Mouse (Mus musculus) liver, embryonic 14.5 days (tissue): ENCODE results near the gene 4921524J17Rik. TPM values are rescaled to one million over a fixed set of nuclear protein-coding genes. Genes with fewer than 3 reads are reported as not detected.

Experiments
- ATAC-seq: fragments of 200-750 bp; cut with Nextera tagmentation; 2 replicates; pipeline ENCODE4 v1.8.0; 2017; ENCODE audit warnings: moderate number of reproducible peaks, mild to moderate bottlenecking, moderate library complexity; ENCODE audit not compliant: insufficient read depth
- DNase-seq, 3 experiments: peaks; one replicate each; pipeline ENCODE4 v3.0.0-alpha.2; 2012 to 2013; ENCODE audit warnings: low read depth in 3 of 3, low spot score in 3 of 3
- H3K27ac ChIP-seq: fragments of 300-500 bp; sonication (generic); 2 replicates; pipeline ENCODE4 v1.5.1; 2014; ENCODE audit warnings: moderate library complexity, mild to moderate bottlenecking, control low read depth, inconsistent platforms
- H3K27me3 ChIP-seq: fragments of 300-500 bp; sonication (generic); 2 replicates; pipeline ENCODE4 v1.6.1; 2014; ENCODE audit warnings: mild to moderate bottlenecking, low read length, moderate library complexity; ENCODE audit not compliant: control insufficient read depth, insufficient read depth
- H3K36me3 ChIP-seq: fragments of 300-500 bp; sonication (generic); replicated peaks from 2 replicates; pipeline ENCODE4 v1.6.1; 2014; ENCODE audit warnings: low read depth; ENCODE audit not compliant: control insufficient read depth, insufficient read depth
- H3K4me1 ChIP-seq, 2 experiments: fragments of 200-500 bp in 1 of 2; fragments of 300-500 bp in 1 of 2; sonication (generic) in 1 of 2; replicated peaks; 2 replicates each; pipeline ENCODE4 v1.6.1; 2012 to 2014; ENCODE audit warnings: antibody characterized with exemption in 1 of 2, inconsistent platforms in 1 of 2, low read length in 1 of 2; ENCODE audit not compliant: control insufficient read depth in 2 of 2, insufficient read depth in 2 of 2
- H3K4me2 ChIP-seq: fragments of 300-500 bp; sonication (generic); 2 replicates; pipeline ENCODE4 v1.6.1; 2014; ENCODE audit warnings: low read depth, mild to moderate bottlenecking, control low read depth, moderate library complexity
- H3K4me3 ChIP-seq, 2 experiments: fragments of 200-500 bp in 1 of 2; fragments of 300-500 bp in 1 of 2; sonication (generic) in 1 of 2; 2 replicates each; pipeline ENCODE4 v1.5.1; 2012 to 2014; ENCODE audit warnings: low read depth in 2 of 2, low read length in 2 of 2, mild to moderate bottlenecking in 2 of 2, control low read depth in 1 of 2, inconsistent platforms in 1 of 2, moderate library complexity in 1 of 2; ENCODE audit not compliant: insufficient read depth in 1 of 2
- H3K9ac ChIP-seq: fragments of 300-500 bp; sonication (generic); replicated peaks from 2 replicates; pipeline ENCODE4 v1.6.1; 2014; ENCODE audit warnings: mild to moderate bottlenecking, control low read depth, moderate library complexity
- H3K9me3 ChIP-seq: fragments of 300-500 bp; sonication (generic); 2 replicates; pipeline ENCODE4 v1.6.1; 2016; ENCODE audit warnings: low read length, mixed read lengths; ENCODE audit not compliant: control insufficient read depth
- CTCF ChIP-seq: IDR thresholded peaks from 2 replicates; pipeline ENCODE4 v1.5.1; 2016; ENCODE audit warnings: antibody characterized with exemption, low read depth, control low read depth
- EP300 ChIP-seq: IDR thresholded peaks from 2 replicates; pipeline ENCODE4 v1.6.1; 2016; ENCODE audit warnings: antibody characterized with exemption, low read depth
- WGBS: fragments of 180-500 bp; shearing (Covaris S2); extraction: QIAGEN DNeasy Blood & Tissue Kit; methylation state at CpG from one replicate; pipeline ENCODE4 v1.1.7; 2014; ENCODE audit not compliant: insufficient replicate concordance; 5-methylcytosine and 5-hydroxymethylcytosine counted together
- polyA plus RNA-seq, 2 experiments: library from polyadenylated mRNA; depleted of rRNA in 1 of 2; stranded (reverse) in 1 of 2; unstranded in 1 of 2; fragments of >200 nt; fragmentation: Nextera tagmentation in 1 of 2; extraction: Ambion mirVana in 1 of 2; gene quantifications; 2 replicates each; pipeline versions ENCODE4 v1.2.1 to v1.2.3; 2012 to 2014

The 4921524J17Rik gene
- polyA plus RNA-seq, 2 experiments = 7.0 to 15.4 TPM

DNA sequence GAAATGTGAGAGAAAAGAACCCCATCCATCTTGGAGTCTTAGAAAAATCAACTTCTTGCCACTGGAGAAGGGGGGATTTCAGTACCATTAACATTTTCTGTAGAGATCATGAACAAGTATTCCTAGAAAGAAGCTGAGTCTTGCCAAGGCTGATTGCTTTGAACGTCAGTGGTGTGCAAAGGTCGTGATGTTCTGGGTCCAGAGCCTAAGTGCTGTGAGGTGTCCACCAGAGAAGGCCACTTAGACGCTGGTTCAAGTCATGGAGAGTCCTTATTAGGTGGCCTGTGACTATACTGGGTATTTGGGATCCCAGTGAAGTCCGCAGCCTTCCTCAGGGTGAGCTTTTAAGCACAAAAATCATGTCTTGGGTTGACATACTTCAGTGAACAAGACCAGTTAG, 33.4 kb upstream of the 4921524J17Rik start:
- H3K4me3 ChIP-seq = no peak overlapping the region
- no peaks in the 10 kb centered on the region for H3K9me3 ChIP-seq
- WGBS = 66% methylated on average over 4 of the region's 4 CpGs
- H3K9ac ChIP-seq = no peak overlapping the region
- no peaks in the 10 kb centered on the region for H3K27me3 ChIP-seq
- no peak overlapping the region for H3K27ac ChIP-seq
- no peak for TF ChIP-seq EP300
- no peaks in the 10 kb centered on the region for H3K36me3 ChIP-seq
- peaks cover 0 to 4% of the 10 kb centered on the region in 2 experiments; a peak in 1 of 4 replicates for H3K4me1 ChIP-seq
- H3K4me2 ChIP-seq = no peak overlapping the region
- no peak for DNase-seq
- ATAC-seq = no peak

DNA sequence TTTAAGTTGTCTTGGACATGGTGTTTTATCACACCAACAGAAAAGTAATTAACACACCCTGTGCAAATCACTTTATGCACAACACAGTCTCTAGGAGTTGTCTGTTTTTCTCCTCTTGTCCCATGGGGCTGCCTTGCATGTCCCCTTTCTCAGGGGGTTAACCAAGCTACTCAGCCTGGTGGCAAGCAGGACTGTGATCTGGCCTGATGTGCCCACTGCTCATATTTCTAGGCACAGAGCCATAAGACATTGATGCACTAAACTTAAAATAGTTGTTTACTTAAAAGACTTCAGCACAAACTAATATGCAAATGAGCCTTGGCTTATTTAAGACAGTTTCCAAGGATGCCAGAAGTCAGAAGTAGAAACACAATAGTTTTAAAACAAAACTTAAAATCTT, 31.7 kb upstream of the 4921524J17Rik start:
- TF ChIP-seq EP300 = no peak
- TF ChIP-seq CTCF = no peak
- Histone ChIP-seq H3K4me2 (no peak overlapping the region), H3K36me3 (no peaks in the 10 kb centered on the region), H3K9me3 (no peaks in the 10 kb centered on the region), H3K9ac (no peak overlapping the region), H3K4me1 (peaks cover 0 to 6% of the 10 kb centered on the region in 2 experiments; a peak in 2 of 4 replicates), H3K27ac (no peak overlapping the region), H3K27me3 (no peaks in the 10 kb centered on the region), H3K4me3 (no peak overlapping the region)
- ATAC-seq (no peak), DNase-seq (no peak)

DNA sequence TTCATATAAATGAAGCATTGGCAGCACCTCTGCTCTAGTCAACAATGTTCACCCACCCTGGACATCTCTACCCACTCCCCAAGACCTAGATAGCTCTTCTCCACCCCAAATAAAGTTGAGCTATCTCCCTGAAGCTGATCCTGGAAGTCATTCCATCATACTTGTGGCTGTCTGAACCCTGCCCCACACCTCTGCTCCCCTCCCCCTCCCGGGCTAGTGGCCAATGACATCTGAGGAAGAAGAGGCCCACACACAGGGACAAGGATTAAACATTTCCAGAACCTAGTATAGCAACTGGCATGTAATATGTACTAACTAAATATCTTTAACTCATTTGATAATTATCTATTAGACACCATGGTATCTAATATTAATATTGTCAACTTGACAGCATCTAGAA, 29.8 kb upstream of the 4921524J17Rik start:
- H3K27ac ChIP-seq = no peak overlapping the region
- DNase-seq = no peak

DNA sequence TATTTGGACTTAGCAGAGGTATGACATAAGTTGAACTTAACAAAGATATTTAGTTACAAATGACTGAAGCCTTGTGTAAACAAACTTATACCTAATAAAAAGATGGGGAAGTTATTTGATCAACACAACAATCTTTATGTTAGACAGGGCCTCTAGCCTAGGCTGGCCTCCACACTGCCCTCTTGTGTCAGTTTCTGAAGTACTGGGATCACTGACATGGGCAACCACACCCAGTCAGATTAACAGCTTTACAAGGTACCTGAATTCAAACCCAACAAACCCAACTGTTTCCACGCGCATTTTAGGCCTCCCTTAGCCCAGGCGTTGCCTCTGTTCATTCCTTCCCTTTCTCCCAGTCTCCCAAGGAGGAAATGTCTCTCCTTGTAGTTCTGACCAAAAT, 28.7 kb upstream of the 4921524J17Rik start:
- no peak for DNase-seq
- Histone ChIP-seq H3K4me1 (peaks cover 0 to 8% of the 10 kb centered on the region in 2 experiments; a peak in 2 of 4 replicates), H3K27me3 (no peaks in the 10 kb centered on the region), H3K9ac (no peak overlapping the region), H3K9me3 (no peaks in the 10 kb centered on the region), H3K4me2 (no peak overlapping the region), H3K36me3 (no peaks in the 10 kb centered on the region), H3K4me3 (no peak overlapping the region), H3K27ac (no peak overlapping the region)
- no peak for ATAC-seq
- TF ChIP-seq EP300 (no peak), CTCF (peak; percentile 66)
- WGBS = 68% methylated on average over 3 of the region's 3 CpGs

More for the DNA sequence above, 29.8 kb upstream of the 4921524J17Rik start:
- WGBS = 65% methylated on average over 1 of the region's 1 CpGs
- TF ChIP-seq EP300 (no peak), CTCF (no peak)
- no peak overlapping the region for H3K9ac ChIP-seq
- H3K4me2 ChIP-seq = no peak overlapping the region
- H3K4me3 ChIP-seq = no peak overlapping the region
- no peaks in the 10 kb centered on the region for H3K36me3 ChIP-seq
- peaks cover 0 to 8% of the 10 kb centered on the region in 2 experiments; a peak in 2 of 4 replicates for H3K4me1 ChIP-seq
- no peak for ATAC-seq
- H3K27me3 ChIP-seq = no peaks in the 10 kb centered on the region
- no peaks in the 10 kb centered on the region for H3K9me3 ChIP-seq

DNA sequence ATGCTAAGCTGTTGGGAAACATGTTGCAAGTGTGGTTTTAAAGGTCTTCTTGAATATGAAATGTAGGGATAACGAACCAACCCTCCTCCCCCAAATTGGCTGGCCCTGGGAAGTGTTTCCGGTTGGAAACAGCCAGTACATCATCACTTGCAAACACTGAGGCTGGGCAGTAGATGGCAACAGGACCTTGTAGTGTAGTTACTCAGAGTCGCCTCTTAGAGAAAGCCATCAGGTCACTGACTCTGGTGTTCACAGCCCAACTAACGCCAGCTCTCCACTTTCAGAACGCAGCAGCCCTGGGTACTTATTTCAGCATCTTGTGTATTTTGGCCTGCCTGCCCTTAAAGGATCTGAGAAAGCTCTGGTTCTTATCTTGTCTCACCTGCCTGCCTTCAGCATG, 28.2 kb upstream of the 4921524J17Rik start:
- no peak for ATAC-seq
- H3K4me1 ChIP-seq = peaks cover 0 to 8% of the 10 kb centered on the region in 2 experiments; a peak in 2 of 4 replicates
- DNase-seq = no peak
- 41% methylated on average over 5 of the region's 5 CpGs for WGBS
- no peaks in the 10 kb centered on the region for H3K27me3 ChIP-seq
- no peak overlapping the region for H3K4me2 ChIP-seq
- no peak for TF ChIP-seq EP300
- peak; percentile 44 for TF ChIP-seq CTCF
- no peak overlapping the region for H3K9ac ChIP-seq
- no peak overlapping the region for H3K4me3 ChIP-seq
- H3K36me3 ChIP-seq = no peaks in the 10 kb centered on the region
- H3K27ac ChIP-seq = no peak overlapping the region
- no peaks in the 10 kb centered on the region for H3K9me3 ChIP-seq
